Mouse (Mus musculus) heart, adult 2 months (tissue): ENCODE data around the gene Atp5c1. TPM values are rescaled to one million over a fixed set of nuclear protein-coding genes. Genes with fewer than 3 reads are reported as not detected.
A peak's percentile ranks its signal among the peaks of the same experiment; 100 is the strongest.

ENCODE experiments used
- DNase-seq, 2 experiments: peaks; one replicate each; pipeline ENCODE4 v3.0.0; 2021
- H3K27ac ChIP-seq: fragments of 200-600 bp; 2 replicates; pipeline ENCODE4 v1.8.1; 2022
- H3K27me3 ChIP-seq: fragments of 200-500 bp; 2 replicates; pipeline ENCODE4 v1.6.1; 2012; ENCODE audit warnings: mild to moderate bottlenecking, low read length, inconsistent platforms, mixed read lengths; ENCODE audit not compliant: control insufficient read depth, insufficient read depth
- H3K36me3 ChIP-seq: fragments of 200-500 bp; 2 replicates; pipeline ENCODE4 v1.6.1; 2012; ENCODE audit warnings: low read length, inconsistent platforms; ENCODE audit not compliant: control insufficient read depth, insufficient read depth
- H3K4me1 ChIP-seq: fragments of 200-500 bp; 2 replicates; pipeline ENCODE4 v1.6.1; 2011; ENCODE audit warnings: low read length; ENCODE audit not compliant: control insufficient read depth, insufficient read depth
- H3K4me3 ChIP-seq: fragments of 200-600 bp; 2 replicates; pipeline ENCODE4 v1.8.1; 2022
- H3K79me2 ChIP-seq: fragments of 200-500 bp; replicated peaks from 2 replicates; pipeline ENCODE4 v1.6.1; 2012; ENCODE audit warnings: mild to moderate bottlenecking, inconsistent platforms, low read length, moderate library complexity, mixed read lengths; ENCODE audit not compliant: control insufficient read depth, insufficient read depth
- H3K9ac ChIP-seq: fragments of 200-500 bp; 2 replicates; pipeline ENCODE4 v1.6.1; 2012; ENCODE audit warnings: low read depth, mild to moderate bottlenecking, control low read depth, inconsistent platforms, low read length, mixed read lengths
- CTCF ChIP-seq: fragments of 200-600 bp; IDR thresholded peaks from 2 replicates; pipeline ENCODE4 v1.8.1; 2022; ENCODE audit warnings: antibody characterized with exemption, mild to moderate bottlenecking, moderate library complexity
- EP300 ChIP-seq: fragments of 200-500 bp; IDR thresholded peaks from 2 replicates; pipeline ENCODE4 v1.6.1; 2011; ENCODE audit warnings: low read depth, low read length, control low read depth; ENCODE audit not compliant: insufficient read depth
- POLR2A ChIP-seq: fragments of 200-500 bp; IDR thresholded peaks from 2 replicates; pipeline ENCODE4 v1.6.1; 2011; ENCODE audit warnings: mild to moderate bottlenecking, low read depth, low read length, control low read depth; ENCODE audit not compliant: insufficient read depth
- WGBS: fragments of 180-500 bp; shearing (Covaris S2); methylation state at CpG from one replicate; pipeline ENCODE4 v1.1.7; 2018; 5-methylcytosine and 5-hydroxymethylcytosine counted together
- intact Hi-C: fragments of 180-260 bp; cut with DNase I; formaldehyde crosslinking; loops from one replicate; pipeline ENCODE4 v1.15.1; 2025
- polyA plus RNA-seq: library from polyadenylated mRNA; depleted of rRNA; stranded (reverse); fragments of >200 nt; gene quantifications from 2 replicates; pipeline ENCODE4 v1.2.3, GENCODE M21; 2012
- total RNA-seq, 2 experiments: library from RNA; stranded (reverse); gene quantifications; 2 replicates each; pipeline ENCODE4 v1.2.3; 2021

The Atp5c1 gene
- total and polyA plus RNA-seq, 3 experiments, result 1,340 to 1,622 (median 1,558) TPM

- Histone ChIP-seq H3K27me3 (no peaks in the 10 kb centered on the region), H3K79me2 (peaks cover 18% of the 10 kb centered on the region), H3K36me3 (peaks cover 40% of the 10 kb centered on the region), H3K27ac (no peak overlapping the region), H3K9ac (no peak overlapping the region), H3K4me1 (peaks cover 17% of the 10 kb centered on the region), H3K4me3 (no peak overlapping the region)
- DNase-seq, result no peak
- TF ChIP-seq POLR2A, result no peak
- TF ChIP-seq CTCF, result no peak
- no peak for TF ChIP-seq EP300
- intact Hi-C loops, result no loop called here
- 55% methylated on average over 7 of the region's 7 CpGs for WGBS
Observed at GRCm38 (mm10) chr2:10071751-10072150, 8.6 kb downstream of the Atp5c1 start.

GRCm38 (mm10) chr2:10058836-10059235 is 21.5 kb downstream of the Atp5c1 start:
- Histone ChIP-seq H3K27ac (no peak overlapping the region), H3K27me3 (no peaks in the 10 kb centered on the region), H3K9ac (no peak overlapping the region), H3K4me3 (no peak overlapping the region), H3K4me1 (no peaks in the 10 kb centered on the region; the same call in 1 of the 2 replicates), H3K79me2 (no peaks in the 10 kb centered on the region), H3K36me3 (peaks cover 38% of the 10 kb centered on the region)
- DNase-seq, result no peak
- TF ChIP-seq EP300, result no peak
- no peak for TF ChIP-seq CTCF
- TF ChIP-seq POLR2A, result no peak
- 73% methylated on average over 5 of the region's 5 CpGs for WGBS
- intact Hi-C loops, result no loop called here

DNA sequence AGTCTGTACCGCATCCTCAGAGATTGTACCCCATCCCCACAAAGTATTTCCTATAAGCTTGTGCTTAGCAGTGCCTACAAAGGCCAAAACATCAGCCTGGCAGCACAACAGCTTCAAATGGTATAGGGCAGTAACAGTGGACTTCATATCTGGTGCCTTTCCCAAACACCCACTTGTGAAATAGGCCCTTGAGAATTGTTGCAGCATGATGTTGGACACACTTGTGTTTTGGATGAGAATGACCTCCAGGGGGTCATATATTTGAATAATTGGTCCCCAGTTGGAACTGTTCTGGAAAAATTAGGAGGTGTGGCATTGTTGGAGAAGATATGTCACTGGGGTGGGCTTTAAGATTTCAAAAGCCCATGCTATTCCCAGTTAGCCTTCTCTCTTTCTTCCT is 28.3 kb downstream of the Atp5c1 start:
- intact Hi-C loops, result no loop called here
- Histone ChIP-seq H3K36me3 (peaks cover 10% of the 10 kb centered on the region), H3K79me2 (0 out of 2 replicates have a peak, but pooled peaks cover 3% of the 10 kb centered on the region), H3K27ac (no peak overlapping the region), H3K9ac (no peak overlapping the region), H3K4me3 (no peak overlapping the region), H3K4me1 (no peaks in the 10 kb centered on the region), H3K27me3 (no peaks in the 10 kb centered on the region)
- DNase-seq, result no peak
- 94% methylated on average over 1 of the region's 1 CpGs for WGBS
- TF ChIP-seq EP300 (no peak), POLR2A (no peak), CTCF (no peak)

- H3K27me3 ChIP-seq, result no peaks in the 10 kb centered on the region
- H3K4me1 ChIP-seq, result no peaks in the 10 kb centered on the region
- 85% methylated on average over 3 of the region's 3 CpGs for WGBS
- TF ChIP-seq POLR2A, result no peak
- TF ChIP-seq CTCF, result no peak
- no peak for TF ChIP-seq EP300
- no peak overlapping the region for H3K27ac ChIP-seq
- no peak overlapping the region for H3K9ac ChIP-seq
- H3K79me2 ChIP-seq, result 0 out of 2 replicates have a peak, but pooled peaks cover 3% of the 10 kb centered on the region
- peaks cover 3% of the 10 kb centered on the region; the same call in 1 of the 2 replicates for H3K36me3 ChIP-seq
- DNase-seq, result no peak
- no peak overlapping the region for H3K4me3 ChIP-seq
- intact Hi-C loops, result no loop called here
Observed at GRCm38 (mm10) chr2:10050878-10051277, 29.4 kb downstream of the Atp5c1 start.

DNA sequence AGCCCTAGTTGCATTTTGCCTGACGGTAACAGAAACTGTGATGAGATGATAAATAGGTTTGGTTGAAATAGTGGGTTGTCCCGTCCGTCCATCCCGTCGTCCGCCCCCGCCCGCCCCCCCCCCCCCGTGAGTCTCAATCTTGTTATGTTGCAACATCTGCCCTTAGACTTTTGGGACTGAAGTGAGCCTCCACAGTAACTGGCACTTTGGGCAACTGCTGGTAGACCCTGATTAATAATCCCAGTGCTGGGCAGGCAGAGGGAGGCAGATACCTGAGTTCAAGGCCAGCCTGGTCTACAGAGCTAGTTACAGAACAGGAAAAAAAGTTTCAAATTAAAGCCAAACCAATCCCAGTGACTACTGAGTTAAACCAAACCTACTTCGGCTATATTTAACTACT is 30.9 kb downstream of the Atp5c1 start:
- 0 out of 2 replicates have a peak, but pooled peaks cover 3% of the 10 kb centered on the region for H3K79me2 ChIP-seq
- no peaks in the 10 kb centered on the region for H3K36me3 ChIP-seq
- H3K9ac ChIP-seq, result no peak overlapping the region
- 17% methylated on average over 10 of the region's 10 CpGs for WGBS
- peak overlapping the region; percentile 100; the same call in 1 of the 2 replicates for H3K4me3 ChIP-seq
- no peak overlapping the region for H3K27ac ChIP-seq
- TF ChIP-seq POLR2A, result no peak
- no peak for TF ChIP-seq CTCF
- TF ChIP-seq EP300, result no peak
- no peaks in the 10 kb centered on the region for H3K4me1 ChIP-seq
- DNase-seq, result no peak
- H3K27me3 ChIP-seq, result no peaks in the 10 kb centered on the region
- intact Hi-C loops, result no loop called here

DNA sequence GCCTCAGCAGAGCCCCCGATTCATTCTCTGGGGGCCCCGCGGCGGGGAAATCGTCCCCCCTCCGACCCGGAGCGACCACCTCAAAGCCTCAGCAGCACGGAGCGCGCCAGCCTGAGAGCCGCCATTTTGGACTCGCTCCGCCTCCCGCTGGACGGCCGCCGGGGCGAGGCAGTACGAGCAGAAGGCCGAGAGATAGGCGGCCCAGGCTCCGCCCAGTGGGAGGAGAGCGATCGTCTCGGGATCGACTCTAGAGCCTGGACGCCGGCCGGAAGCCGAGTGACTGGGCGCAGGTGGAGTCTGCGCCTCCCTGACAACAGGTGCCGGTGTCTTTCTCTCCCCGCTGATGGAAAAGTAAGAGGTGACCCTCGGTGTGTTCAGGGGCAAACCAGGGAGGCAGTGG is 31.8 kb downstream of the Atp5c1 start, which contains the start of gene Taf3:
Gene Taf3, minus strand, starts transcription at position 136 of the 400 bp plus-strand sequence.
- WGBS, result 1% methylated on average over 36 of the region's 36 CpGs
- Histone ChIP-seq H3K79me2 (0 out of 2 replicates have a peak, but pooled peaks cover 3% of the 10 kb centered on the region), H3K4me1 (no peaks in the 10 kb centered on the region), H3K9ac (peak within 1 kb of the TSS; percentile 93), H3K27ac (peak within 1 kb of the TSS; percentile 82), H3K36me3 (no peaks in the 10 kb centered on the region), H3K27me3 (no peaks in the 10 kb centered on the region), H3K4me3 (peak within 1 kb of the TSS; percentile 100)
- DNase-seq, result peak; percentile 95 to 97
- TF ChIP-seq POLR2A (peak; percentile 69), EP300 (no peak), CTCF (no peak)
- intact Hi-C loops, result loop anchor here (1.0 kb wide), 1 partner anchor 32 kb away; the partner anchor contains the start of genes Atp5c1 and Kin
